Mouse (Mus musculus): ENCODE data around the gene Plekha7.

GRCm38 (mm10) chr7:116292377-116292776, 15.8 kb downstream of the Plekha7 start:
- TF ChIP-seq POLR2A (IDR thresholded peaks at IDR 0.05; ENCODE audit: low read depth, low read length) (no peak), CTCF (IDR thresholded peaks at IDR 0.05; ENCODE audit: extremely low read depth, insufficient read depth, insufficient read length, insufficient replicate concordance) (no peak)
